Mouse (Mus musculus): ENCODE measurements at regions not wholly inside any gene's neighbourhood (a gene's known extent, or its start where the extent isn't known, plus 50 kb on each side); places are given as distances from the start of the nearest gene placed in this dataset.
A peak's percentile ranks its signal among the peaks of the same experiment; 100 is the strongest.

GRCm38 (mm10) chrX:142456022-142456421 lies 65.7 kb upstream of the Acsl4 start:
- DNase-seq (ENCODE audit: low spot score), result no peak

GRCm38 (mm10) chrX:142464174-142464573 lies 73.8 kb upstream of the Acsl4 start:
- no peak for DNase-seq (ENCODE audit: low spot score)

- DNase-seq (ENCODE audit: low spot score), result no peak
Measured at GRCm38 (mm10) chrX:142464756-142465155, 74.4 kb upstream of the Acsl4 start.

- peak; percentile 4 for DNase-seq (ENCODE audit: low spot score)
Measured at GRCm38 (mm10) chrX:142467850-142468256, 77.5 kb upstream of the Acsl4 start.

- DNase-seq (ENCODE audit: low spot score), result no peak
Measured at GRCm38 (mm10) chrX:142468388-142468787, 78.1 kb upstream of the Acsl4 start.

- peak; percentile 3 for DNase-seq (ENCODE audit: low spot score)
Measured at GRCm38 (mm10) chrX:142469048-142469634, 78.8 kb upstream of the Acsl4 start.

GRCm38 (mm10) chrX:142470083-142470482 lies 79.7 kb upstream of the Acsl4 start:
- no peak for DNase-seq (ENCODE audit: low spot score)

- no peak for DNase-seq (ENCODE audit: low spot score)
Measured at GRCm38 (mm10) chrX:142481203-142481815, 91.0 kb upstream of the Acsl4 start.

- no peak for DNase-seq (ENCODE audit: low spot score)
Measured at GRCm38 (mm10) chrX:142488078-142488477, 97.7 kb upstream of the Acsl4 start.

- DNase-seq (ENCODE audit: low spot score), result no peak
Measured at GRCm38 (mm10) chrX:142490093-142490717, 99.9 kb upstream of the Acsl4 start.

GRCm38 (mm10) chrX:142501094-142501493 lies 110.8 kb upstream of the Acsl4 start:
- no peak for DNase-seq (ENCODE audit: low spot score)

- DNase-seq (ENCODE audit: low spot score), result no peak
Measured at GRCm38 (mm10) chrX:142504962-142505361, 114.6 kb upstream of the Acsl4 start.

- no peak for DNase-seq (ENCODE audit: low spot score)
Measured at GRCm38 (mm10) chrX:142507475-142507874, 117.1 kb upstream of the Acsl4 start.

GRCm38 (mm10) chrX:142516406-142517131 lies 126.2 kb upstream of the Acsl4 start:
- DNase-seq (ENCODE audit: low spot score), result no peak

GRCm38 (mm10) chrX:142517205-142517604 lies 126.9 kb upstream of the Acsl4 start:
- DNase-seq (ENCODE audit: low spot score), result no peak

GRCm38 (mm10) chrX:142521063-142521462 lies 130.7 kb upstream of the Acsl4 start:
- DNase-seq (ENCODE audit: low spot score), result no peak

GRCm38 (mm10) chrX:142526953-142527352 lies 136.6 kb upstream of the Acsl4 start:
- DNase-seq (ENCODE audit: low spot score), result peak; percentile 29

GRCm38 (mm10) chrX:142529892-142530291 lies 139.6 kb upstream of the Acsl4 start:
- DNase-seq (ENCODE audit: low spot score), result no peak

GRCm38 (mm10) chrX:142534780-142535179 lies 144.4 kb upstream of the Acsl4 start:
- peak; percentile 10 for DNase-seq (ENCODE audit: low spot score)

GRCm38 (mm10) chrX:142535540-142535939 lies 145.2 kb upstream of the Acsl4 start:
- DNase-seq (ENCODE audit: low spot score), result no peak

- DNase-seq (ENCODE audit: low spot score), result no peak
Measured at GRCm38 (mm10) chrX:142535954-142536353, 145.3 kb upstream of the Tmem164 start.

GRCm38 (mm10) chrX:142537259-142537963 lies 143.8 kb upstream of the Tmem164 start:
- DNase-seq (ENCODE audit: low spot score), result no peak

Measured in urinary bladder, postnatal 14 days (tissue).